ENCODE assay signal across 7 mouse cellular contexts in the genomic region with DNA sequence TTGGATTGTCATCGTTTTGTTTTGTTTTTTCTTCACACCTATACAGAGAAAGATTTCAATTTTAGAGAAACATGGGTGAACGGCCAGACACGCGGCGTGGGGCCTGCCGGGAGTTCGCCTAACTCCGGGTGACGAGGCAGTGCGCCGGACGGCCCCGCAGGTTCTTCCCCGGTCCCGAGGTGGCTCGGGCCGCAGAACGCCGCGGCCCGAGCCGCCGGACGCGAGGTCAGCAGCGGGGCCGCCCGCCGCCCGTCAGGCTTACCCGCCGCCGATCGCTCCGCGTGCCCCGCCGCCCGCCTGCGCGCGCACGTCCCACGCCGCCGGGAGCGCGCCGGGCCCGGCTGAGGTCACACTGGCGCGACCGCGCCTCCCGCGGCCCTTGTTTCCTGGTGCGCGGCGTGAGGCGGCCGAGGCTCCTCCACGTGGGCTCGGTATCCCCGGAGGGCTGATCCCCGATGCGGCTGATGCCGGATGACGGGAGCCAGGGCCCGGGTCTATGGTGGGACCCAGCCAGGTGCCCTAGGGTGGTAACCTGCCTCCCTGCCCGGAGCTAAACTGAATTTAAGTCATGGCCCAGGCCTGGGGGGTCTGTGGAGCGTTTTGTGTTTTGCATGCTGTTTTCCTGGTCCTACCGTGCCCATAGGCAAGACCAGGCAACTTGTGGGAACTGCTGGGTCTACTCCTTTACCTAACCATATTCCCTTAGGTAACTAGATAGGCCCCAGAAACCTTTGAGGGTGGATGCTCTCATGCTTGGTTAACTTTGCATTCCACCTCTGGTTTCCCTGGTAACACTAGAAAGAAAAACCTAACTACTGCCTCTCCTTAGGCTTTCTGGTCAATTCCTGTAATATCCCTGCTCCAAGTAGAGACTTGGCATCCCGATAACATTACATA. TPM values are rescaled to one million over a fixed set of nuclear protein-coding genes. Genes with fewer than 3 reads are reported as not detected.
DNase-seq lines count a peak whose midpoint lies in the region; ATAC-seq and TF ChIP-seq lines count a peak whose summit lies in the region.

TSS of gene Bcap29 (minus strand) at position 316 of the 897 bp plus-strand sequence.

- peak within 1 kb of the TSS; percentile 94 for H3K27ac ChIP-seq in gastrocnemius, adult 2 months
- peak within 1 kb of the TSS; percentile 80 for H3K27ac ChIP-seq in hindbrain, postnatal 0 days

- peak within 1 kb of the TSS; percentile 78 for H3K4me2 ChIP-seq in hindbrain, postnatal 0 days (ENCODE audit: low read depth, low read length)

- no peak for TF ChIP-seq CTCF in gastrocnemius, adult 2 months (IDR thresholded peaks at IDR 0.05)
- TF ChIP-seq CTCF in hindbrain, postnatal 0 days (IDR thresholded peaks at IDR 0.05; ENCODE audit: low read depth): no peak

- intact Hi-C loops in gastrocnemius, adult 2 months (cut with DNase I): loop anchor here (1.0 to 10.0 kb wide), 3 partner anchors 20 to 290 kb away; partner anchors contain the start of genes Cbll1, Cog5 and Dus4l
- intact Hi-C loops in left cerebral cortex, postnatal 25 days (cut with DNase I): loop anchor here (1.0 to 5.0 kb wide), 3 partner anchors 20 to 293 kb away; partner anchors contain the start of genes Cbll1, Cog5 and Dus4l

- peaks cover 6% of the 10 kb centered on the region for H3K4me1 ChIP-seq in hindbrain, postnatal 0 days (ENCODE audit: insufficient read depth, low read length)

- H3K27me3 ChIP-seq in hindbrain, postnatal 0 days (ENCODE audit: insufficient read depth, low read length): no peaks in the 10 kb centered on the region

- H3K4me3 ChIP-seq in gastrocnemius, adult 2 months: peak within 1 kb of the TSS; percentile 85
- H3K4me3 ChIP-seq in hindbrain, postnatal 0 days (ENCODE audit: low read length): peak within 1 kb of the TSS; percentile 62

- peak; percentile 89 for ATAC-seq in common myeloid progenitor, adult 5-6 weeks (replicated peaks; ENCODE audit: low read depth, poor library complexity, severe bottlenecking)
- peak; percentile 93 for ATAC-seq in hindbrain, postnatal 0 days

- DNase-seq in adipocyte (ENCODE audit: low spot score): peak; percentile 62
- DNase-seq in gastrocnemius, adult 2 months: peak; percentile 91
- peak; percentile 89 for DNase-seq in hindbrain, postnatal 0 days (ENCODE audit: low spot score)
- peak; percentile 56 to 75 for DNase-seq in left cerebral cortex, postnatal 25 days (ENCODE audit: low spot score in 2 of 2)
- DNase-seq in mesoderm, embryonic 11.5 days (ENCODE audit: low read depth, low spot score): peak; percentile 79
- DNase-seq in right cerebral cortex, postnatal 36 days (ENCODE audit: low spot score in 2 of 2): peak; percentile 14 to 25

- H3K36me3 ChIP-seq in hindbrain, postnatal 0 days (ENCODE audit: insufficient read depth, low read length): no peaks in the 10 kb centered on the region

- H3K9ac ChIP-seq in hindbrain, postnatal 0 days (replicated peaks; ENCODE audit: low read length): peak within 1 kb of the TSS; percentile 76

- WGBS in hindbrain, postnatal 0 days: 1% methylated on average over 65 of the region's 73 CpGs

- no peaks in the 10 kb centered on the region for H3K9me3 ChIP-seq in hindbrain, postnatal 0 days (ENCODE audit: low read length)

RNA-seq across cellular contexts. Expression of gene Bcap29, which starts in this region (rescaled TPM):
- 52.6 and 75.7 TPM in 2 replicates for total RNA-seq in common myeloid progenitor, adult 5-6 weeks (2017)
- total RNA-seq in gastrocnemius, adult 2 months (2021): 10 to 100 TPM; 29.3 to 29.8 TPM
- total RNA-seq in hindbrain, postnatal 0 days (2014; rRNA removed): 5.1 and 9.6 TPM in 2 replicates
- 38.2 and 39.1 TPM in 2 replicates for polyA plus RNA-seq in hindbrain, postnatal 0 days (2015; fragmentation: Nextera tagmentation; extraction: Ambion mirVana)
- total RNA-seq in left cerebral cortex, postnatal 25 days (2021): 10 to 100 TPM; 34.8 to 37.2 TPM

Comparison
In these comparisons a context has a peak if more than half of its experiments do, and no peak if none do; other contexts are left out.
1. Peak in every context shown above with its lines: DNase-seq, ATAC-seq, H3K4me3 ChIP-seq and H3K27ac ChIP-seq.
2. DNase-seq: peak in every context shown above with its lines; median percentile 91 in gastrocnemius, adult 2 months; 89 in hindbrain, postnatal 0 days; 79 in mesoderm, embryonic 11.5 days; 66 in left cerebral cortex, postnatal 25 days; 62 in adipocyte; 20 in right cerebral cortex, postnatal 36 days.